Mouse (Mus musculus) hindbrain, embryonic 16.5 days (tissue): Measurements from ENCODE around the gene Samd14. TPM values are rescaled to one million over a fixed set of nuclear protein-coding genes. Genes with fewer than 3 reads are reported as not detected.

ENCODE experiments used
- ATAC-seq: fragments of 200-750 bp; cut with Nextera tagmentation; 2 replicates; pipeline ENCODE4 v1.8.0; 2017; ENCODE audit warnings: moderate TSS enrichment, moderate library complexity
- H3K27ac ChIP-seq: fragments of 300-500 bp; sonication (generic); 2 replicates; pipeline ENCODE4 v1.5.1; 2014; ENCODE audit warnings: low read depth, mild to moderate bottlenecking, control low read depth, low read length, moderate library complexity
- H3K27me3 ChIP-seq: fragments of 300-500 bp; sonication (generic); replicated peaks from 2 replicates; pipeline ENCODE4 v1.6.1; 2014; ENCODE audit warnings: low read length; ENCODE audit not compliant: control insufficient read depth, insufficient read depth
- H3K36me3 ChIP-seq: fragments of 300-500 bp; sonication (generic); 2 replicates; pipeline ENCODE4 v1.6.1; 2014; ENCODE audit warnings: mild to moderate bottlenecking, low read length, moderate library complexity, mixed read lengths; ENCODE audit not compliant: control insufficient read depth, insufficient read depth
- H3K4me1 ChIP-seq: fragments of 300-500 bp; sonication (generic); 2 replicates; pipeline ENCODE4 v1.6.1; 2014; ENCODE audit warnings: low read depth, low read length; ENCODE audit not compliant: control insufficient read depth, insufficient read depth
- H3K4me2 ChIP-seq: fragments of 300-500 bp; sonication (generic); 2 replicates; pipeline ENCODE4 v1.6.1; 2014; ENCODE audit warnings: mild to moderate bottlenecking, low read length, control low read depth, moderate library complexity
- H3K4me3 ChIP-seq: fragments of 300-500 bp; sonication (generic); 2 replicates; pipeline ENCODE4 v1.5.1; 2014; ENCODE audit warnings: mild to moderate bottlenecking, low read length, control low read depth, moderate library complexity
- H3K9ac ChIP-seq: fragments of 300-500 bp; sonication (generic); 2 replicates; pipeline ENCODE4 v1.6.1; 2014; ENCODE audit warnings: low read depth, mild to moderate bottlenecking, control low read depth, low read length, moderate library complexity
- H3K9me3 ChIP-seq: fragments of 300-500 bp; sonication (generic); 2 replicates; pipeline ENCODE4 v1.6.1; 2014; ENCODE audit warnings: mild to moderate bottlenecking, low read length, moderate library complexity; ENCODE audit not compliant: control insufficient read depth
- WGBS: fragments of 180-500 bp; shearing (Covaris S2); extraction: QIAGEN DNeasy Blood & Tissue Kit; methylation state at CpG from one replicate; pipeline ENCODE4 v1.1.7; 2014; 5-methylcytosine and 5-hydroxymethylcytosine counted together
- polyA plus RNA-seq: library from polyadenylated mRNA; unstranded; fragments of >200 nt; fragmentation: Nextera tagmentation; extraction: Ambion mirVana; gene quantifications from 2 replicates; pipeline ENCODE4 v1.2.1, GENCODE M21; 2015

The Samd14 gene
- polyA plus RNA-seq, 1 experiment from 2014 or later, result 160 TPM

- 79% methylated on average over 2 of the region's 2 CpGs for WGBS
- peaks cover 10% of the 10 kb centered on the region for H3K4me1 ChIP-seq
- no peak overlapping the region for H3K4me2 ChIP-seq
- no peaks in the 10 kb centered on the region for H3K27me3 ChIP-seq
- no peak overlapping the region for H3K27ac ChIP-seq
- H3K4me3 ChIP-seq, result no peak overlapping the region
- ATAC-seq, result no peak
- no peaks in the 10 kb centered on the region for H3K9me3 ChIP-seq
- no peaks in the 10 kb centered on the region for H3K36me3 ChIP-seq
- no peak overlapping the region for H3K9ac ChIP-seq
These were observed 34.7 kb upstream of the Samd14 start for GRCm38 (mm10) chr11:94974951-94975350.

DNA sequence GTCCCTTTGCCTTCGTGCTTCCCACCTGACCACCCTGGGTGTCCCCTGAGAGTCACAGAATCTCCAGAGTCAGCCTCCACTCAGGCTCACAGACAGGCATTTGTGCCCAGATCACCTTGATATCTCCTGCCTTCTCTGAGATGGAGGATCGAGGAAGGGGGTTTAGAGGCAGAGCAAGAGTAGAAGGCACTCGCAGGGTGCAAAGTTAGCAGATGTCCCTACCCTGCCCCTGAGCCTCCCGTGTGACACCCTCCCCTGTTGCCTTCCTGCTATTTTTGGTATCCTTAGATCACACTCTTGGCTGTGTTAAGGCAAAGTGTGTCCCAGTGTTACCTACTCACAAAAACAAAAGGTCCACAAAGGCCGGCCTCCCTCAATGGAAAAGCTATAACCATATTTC, 33.5 kb upstream of the Samd14 start, which contains the start of gene Sgca:
Gene Sgca (minus strand): TSS at position 129 of the 400 bp plus-strand sequence.
- Histone ChIP-seq H3K4me1 (peaks cover 10% of the 10 kb centered on the region), H3K9ac (no peak within 1 kb of the TSS), H3K4me2 (no peak within 1 kb of the TSS), H3K27ac (no peak within 1 kb of the TSS), H3K4me3 (no peak within 1 kb of the TSS), H3K36me3 (no peaks in the 10 kb centered on the region), H3K9me3 (no peaks in the 10 kb centered on the region), H3K27me3 (no peaks in the 10 kb centered on the region)
- WGBS, result 77% methylated on average over 5 of the region's 5 CpGs
- ATAC-seq, result no peak

DNA sequence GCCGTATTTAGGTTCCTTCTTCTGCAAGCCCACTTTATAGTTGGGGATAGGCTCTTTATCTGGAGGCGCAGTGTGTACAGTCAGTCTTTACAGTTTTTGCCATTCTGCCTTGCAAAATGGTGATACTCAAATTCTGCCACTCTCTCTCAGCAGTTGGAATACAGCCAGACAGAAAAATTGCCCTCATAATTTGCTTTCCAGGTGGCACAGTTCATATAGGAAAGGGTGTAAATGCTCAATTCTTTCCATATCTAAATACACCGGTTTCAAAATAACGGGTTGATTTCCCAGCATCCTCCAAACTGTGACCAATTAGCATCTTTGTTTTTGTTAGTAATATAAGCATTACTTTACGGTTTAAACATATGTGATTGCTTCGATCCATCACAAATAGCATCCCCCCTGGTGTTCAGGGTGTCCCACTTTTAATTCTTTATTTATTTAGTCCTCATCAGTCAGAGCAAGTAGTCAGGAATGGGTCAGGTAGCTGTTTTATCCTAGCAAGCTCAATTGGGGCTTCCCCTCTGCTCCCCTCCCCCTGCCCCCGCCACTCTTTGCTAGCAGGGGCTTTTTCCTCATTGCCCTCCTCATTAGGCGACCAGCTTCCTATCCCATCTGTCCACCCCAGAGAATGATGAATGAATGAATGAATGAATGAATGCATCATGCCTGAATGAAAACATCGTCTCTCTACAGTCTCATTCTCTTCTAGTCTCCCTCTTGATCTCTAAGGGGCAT, 31.3 kb upstream of the Samd14 start:
- Histone ChIP-seq H3K27ac (peak overlapping the region; percentile 82), H3K4me3 (peak overlapping the region; percentile 23), H3K27me3 (no peaks in the 10 kb centered on the region), H3K9me3 (no peaks in the 10 kb centered on the region), H3K4me2 (peak overlapping the region; percentile 58), H3K4me1 (peaks cover 10% of the 10 kb centered on the region), H3K36me3 (no peaks in the 10 kb centered on the region), H3K9ac (peak overlapping the region; percentile 53)
- ATAC-seq, result peak; percentile 40
- 30% methylated on average over 9 of the region's 9 CpGs for WGBS

DNA sequence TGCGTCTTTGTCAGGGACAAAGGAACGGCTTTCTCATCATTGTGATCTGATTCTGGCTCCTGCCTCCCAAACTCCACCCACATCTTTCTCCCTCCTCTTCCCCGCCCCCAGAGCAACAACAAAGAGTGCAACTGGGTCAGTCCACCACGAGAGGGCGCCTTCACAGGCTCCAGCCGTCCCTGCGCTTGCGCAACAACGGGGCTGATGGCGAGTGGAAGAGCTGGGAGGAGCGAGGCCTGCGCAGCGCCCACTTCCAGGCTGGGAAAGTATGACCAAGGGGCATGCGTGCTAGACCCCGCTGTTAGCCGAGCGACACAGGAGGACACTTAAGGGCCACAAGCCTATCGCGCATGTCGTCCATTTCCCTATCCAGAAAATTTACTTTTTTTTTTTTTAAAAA, 30.7 kb upstream of the Samd14 start:
- H3K9me3 ChIP-seq, result no peaks in the 10 kb centered on the region
- H3K4me2 ChIP-seq, result peak overlapping the region; percentile 58
- H3K27ac ChIP-seq, result peak overlapping the region; percentile 82
- H3K27me3 ChIP-seq, result no peaks in the 10 kb centered on the region
- no peaks in the 10 kb centered on the region for H3K36me3 ChIP-seq
- 0% methylated on average over 20 of the region's 20 CpGs for WGBS
- ATAC-seq, result peak; percentile 96
- H3K9ac ChIP-seq, result peak overlapping the region; percentile 53
- H3K4me3 ChIP-seq, result peak overlapping the region; percentile 30
- peaks cover 10% of the 10 kb centered on the region for H3K4me1 ChIP-seq

- Histone ChIP-seq H3K27me3 (no peaks in the 10 kb centered on the region), H3K27ac (peak overlapping the region; percentile 72), H3K36me3 (no peaks in the 10 kb centered on the region), H3K4me3 (peak overlapping the region; percentile 30), H3K4me2 (peak overlapping the region; percentile 58), H3K9me3 (no peaks in the 10 kb centered on the region), H3K9ac (peak overlapping the region; percentile 52), H3K4me1 (peaks cover 10% of the 10 kb centered on the region)
- WGBS, result 76% methylated on average over 11 of the region's 11 CpGs
- ATAC-seq, result peak; percentile 6; the same call in 1 of the 2 replicates
These were observed 30.1 kb upstream of the Samd14 start for GRCm38 (mm10) chr11:94979462-94980179.

- Histone ChIP-seq H3K9ac (no peak overlapping the region), H3K4me1 (peaks cover 13% of the 10 kb centered on the region), H3K9me3 (no peaks in the 10 kb centered on the region), H3K4me2 (no peak overlapping the region), H3K36me3 (no peaks in the 10 kb centered on the region), H3K27me3 (no peaks in the 10 kb centered on the region), H3K4me3 (no peak overlapping the region), H3K27ac (no peak overlapping the region)
- no peak for ATAC-seq
- WGBS, result 55% methylated on average over 1 of the region's 1 CpGs
These were observed 24.5 kb upstream of the Samd14 start for GRCm38 (mm10) chr11:94985140-94985539.

GRCm38 (mm10) chr11:94985822-94986221, 23.9 kb upstream of the Samd14 start:
- Histone ChIP-seq H3K4me3 (no peak overlapping the region), H3K27ac (no peak overlapping the region), H3K4me2 (no peak overlapping the region), H3K9me3 (no peaks in the 10 kb centered on the region), H3K4me1 (peaks cover 18% of the 10 kb centered on the region), H3K27me3 (no peaks in the 10 kb centered on the region), H3K9ac (no peak overlapping the region), H3K36me3 (no peaks in the 10 kb centered on the region)
- 77% methylated on average over 5 of the region's 5 CpGs for WGBS
- ATAC-seq, result no peak

GRCm38 (mm10) chr11:94986435-94986834, 23.2 kb upstream of the Samd14 start:
- Histone ChIP-seq H3K9me3 (no peaks in the 10 kb centered on the region), H3K4me1 (peaks cover 18% of the 10 kb centered on the region), H3K9ac (no peak overlapping the region), H3K27me3 (no peaks in the 10 kb centered on the region), H3K27ac (no peak overlapping the region), H3K36me3 (no peaks in the 10 kb centered on the region), H3K4me2 (no peak overlapping the region), H3K4me3 (no peak overlapping the region)
- WGBS, result 78% methylated on average over 2 of the region's 2 CpGs
- no peak for ATAC-seq

GRCm38 (mm10) chr11:94987341-94987740, 22.3 kb upstream of the Samd14 start:
- H3K4me3 ChIP-seq, result no peak overlapping the region
- 57% methylated on average over 6 of the region's 6 CpGs for WGBS
- H3K4me2 ChIP-seq, result no peak overlapping the region
- no peak overlapping the region for H3K9ac ChIP-seq
- H3K4me1 ChIP-seq, result peaks cover 18% of the 10 kb centered on the region
- no peak overlapping the region for H3K27ac ChIP-seq
- H3K9me3 ChIP-seq, result no peaks in the 10 kb centered on the region
- no peak for ATAC-seq
- H3K36me3 ChIP-seq, result no peaks in the 10 kb centered on the region
- H3K27me3 ChIP-seq, result no peaks in the 10 kb centered on the region
